Mouse (Mus musculus) cerebellum, adult 8-10 months (tissue): ENCODE results near the gene Magi1.
"Not testable (repeated sequence)": the region's sequence is repeated elsewhere in the genome, so short reads cannot be mapped to it uniquely, and the experiment has no call there.

Source experiments
- DNase-seq: peaks from one replicate; pipeline ENCODE4 v3.0.0; 2022

The Magi1 gene

DNA sequence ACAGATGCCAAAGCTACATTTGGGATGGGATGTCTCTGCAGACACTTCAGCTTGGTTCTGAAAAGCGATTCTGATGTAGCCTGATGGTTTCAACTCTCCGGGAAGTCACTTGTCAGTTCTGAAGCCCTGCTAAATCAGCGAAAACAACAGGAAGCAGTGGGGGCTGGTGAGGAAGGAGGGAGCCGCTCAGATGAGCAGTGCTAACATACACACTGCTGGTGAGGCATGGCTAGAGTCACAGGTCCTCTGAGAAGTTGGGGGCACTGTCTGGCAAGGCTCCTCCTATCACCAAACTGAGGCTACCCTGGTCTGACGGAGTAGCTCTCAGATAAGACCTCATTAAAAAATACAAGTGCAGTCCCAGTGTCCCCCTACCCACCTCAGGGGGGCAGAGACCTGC is 565.3 kb downstream of the Magi1 start:
- DNase-seq, result no peak

DNA sequence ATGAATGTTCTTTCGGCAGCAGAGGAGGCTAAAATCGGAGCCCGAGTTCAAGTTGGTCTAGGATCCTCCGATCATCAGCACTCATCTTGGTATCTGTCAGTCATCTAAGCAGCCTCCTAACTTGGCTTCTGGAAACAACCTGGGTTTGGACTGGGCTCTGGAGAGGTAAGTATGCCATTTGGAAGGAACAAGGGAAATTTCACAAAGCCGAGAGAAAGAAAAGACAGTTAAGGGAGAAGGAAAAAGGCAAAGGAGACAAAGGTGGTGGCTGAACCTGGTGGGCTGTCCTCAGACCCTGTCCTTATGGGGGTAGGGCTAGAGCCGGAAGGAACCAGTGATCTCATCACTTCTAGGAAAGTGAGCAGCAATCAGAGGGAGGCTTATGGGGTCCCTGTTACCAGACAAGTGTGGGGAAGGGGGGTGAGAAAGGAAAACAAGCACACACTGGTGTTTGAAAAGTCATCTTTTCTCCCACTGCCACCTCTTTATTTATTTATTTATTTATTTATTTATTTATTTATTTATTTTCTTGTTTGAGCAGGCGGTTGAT is 565.8 kb downstream of the Magi1 start:
- no peak for DNase-seq

GRCm38 (mm10) chr6:93716686-93717625 is 566.8 kb downstream of the Magi1 start:
- DNase-seq, result no peak

DNA sequence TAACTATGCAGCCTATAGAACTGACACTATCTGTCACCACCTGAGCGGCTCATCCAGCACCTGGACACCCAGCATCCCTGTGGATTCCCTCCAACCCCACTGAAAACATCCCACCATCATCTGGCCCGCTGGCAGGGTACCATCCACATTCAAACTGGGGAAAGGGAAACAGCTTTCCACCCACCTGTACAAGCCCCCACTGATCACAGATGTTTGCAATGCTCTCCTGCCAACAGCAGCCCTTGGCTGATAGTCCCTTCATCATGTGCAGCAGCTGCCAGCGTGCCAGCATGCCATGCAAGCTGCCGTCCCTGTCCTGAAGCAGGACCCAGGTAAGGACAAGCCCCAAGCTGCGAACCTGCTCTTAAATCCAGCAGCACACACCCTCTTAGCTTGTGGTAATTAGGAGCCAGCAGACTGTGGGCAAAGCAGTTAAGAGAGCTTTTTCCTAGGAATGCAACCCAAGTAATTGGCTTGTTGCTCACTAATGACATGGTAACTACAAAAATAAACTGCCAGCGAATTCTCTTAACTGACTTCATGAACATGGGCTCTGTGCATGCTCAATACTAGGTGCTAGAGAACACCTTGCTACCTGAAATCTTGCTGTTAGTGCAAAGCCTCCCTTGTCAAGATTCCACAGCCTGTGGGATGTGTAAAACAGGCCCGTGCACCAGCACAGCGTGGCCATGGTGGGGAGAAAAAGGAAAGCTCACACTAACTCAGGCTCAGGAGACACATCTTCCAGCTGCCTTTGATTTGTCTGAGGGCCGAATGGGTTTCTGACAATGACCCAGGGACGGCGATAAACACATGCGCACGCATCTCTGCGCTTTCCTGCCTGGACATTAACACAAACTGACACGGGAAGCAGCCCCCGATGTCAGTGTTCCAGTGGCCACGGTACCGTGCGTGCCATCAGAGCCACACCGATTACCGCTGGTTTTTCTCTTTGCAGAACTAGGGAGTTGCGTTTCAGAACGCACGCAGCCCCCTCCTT is 568.2 kb downstream of the Magi1 start:
- no peak for DNase-seq

GRCm38 (mm10) chr6:93704350-93704749 is 579.4 kb downstream of the Magi1 start:
- no peak for DNase-seq

DNA sequence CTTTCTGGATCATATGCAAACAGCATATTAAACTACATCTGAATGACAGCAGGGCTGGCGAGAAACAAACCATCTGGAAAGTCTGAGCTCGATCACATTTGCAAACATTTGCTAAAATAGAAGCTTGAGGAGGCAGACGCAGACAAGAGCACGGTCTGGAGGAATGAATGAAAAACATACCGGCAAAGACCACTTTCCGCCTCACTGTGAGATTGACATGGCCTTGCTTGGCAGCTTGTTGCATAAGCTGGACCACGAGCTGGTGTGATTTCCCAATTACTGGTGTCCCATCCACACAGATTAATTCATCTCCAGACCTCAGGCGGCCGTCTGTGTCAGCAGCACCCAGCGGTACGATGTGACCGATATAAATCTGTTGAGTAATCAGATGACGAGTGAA is 584.3 kb downstream of the Magi1 start:
- DNase-seq, result no peak

- no peak for DNase-seq
Measured at GRCm38 (mm10) chr6:93697956-93698355, 585.8 kb downstream of the Magi1 start.

GRCm38 (mm10) chr6:93678766-93679165 is 605.0 kb downstream of the Magi1 start:
- DNase-seq, result no peak

DNA sequence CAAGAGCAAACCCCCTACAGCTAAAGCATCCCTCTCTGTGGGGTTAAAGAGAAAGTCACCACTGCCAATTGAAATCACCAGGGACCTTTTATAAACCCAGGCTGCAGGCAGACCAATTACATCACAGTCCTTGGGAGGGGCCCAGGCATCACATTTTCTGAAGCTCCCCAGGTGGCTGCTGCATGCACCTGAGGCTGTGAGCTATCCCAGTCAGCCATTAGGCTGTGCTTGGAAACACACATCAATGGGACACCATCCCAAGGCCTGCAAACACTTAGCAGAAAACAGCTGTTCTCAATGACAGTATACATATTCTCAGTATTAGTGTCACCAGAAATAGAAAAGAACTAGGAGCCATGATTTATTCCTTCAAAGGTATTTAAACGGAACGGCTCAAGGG is 617.0 kb downstream of the Magi1 start:
- DNase-seq, result no peak

DNA sequence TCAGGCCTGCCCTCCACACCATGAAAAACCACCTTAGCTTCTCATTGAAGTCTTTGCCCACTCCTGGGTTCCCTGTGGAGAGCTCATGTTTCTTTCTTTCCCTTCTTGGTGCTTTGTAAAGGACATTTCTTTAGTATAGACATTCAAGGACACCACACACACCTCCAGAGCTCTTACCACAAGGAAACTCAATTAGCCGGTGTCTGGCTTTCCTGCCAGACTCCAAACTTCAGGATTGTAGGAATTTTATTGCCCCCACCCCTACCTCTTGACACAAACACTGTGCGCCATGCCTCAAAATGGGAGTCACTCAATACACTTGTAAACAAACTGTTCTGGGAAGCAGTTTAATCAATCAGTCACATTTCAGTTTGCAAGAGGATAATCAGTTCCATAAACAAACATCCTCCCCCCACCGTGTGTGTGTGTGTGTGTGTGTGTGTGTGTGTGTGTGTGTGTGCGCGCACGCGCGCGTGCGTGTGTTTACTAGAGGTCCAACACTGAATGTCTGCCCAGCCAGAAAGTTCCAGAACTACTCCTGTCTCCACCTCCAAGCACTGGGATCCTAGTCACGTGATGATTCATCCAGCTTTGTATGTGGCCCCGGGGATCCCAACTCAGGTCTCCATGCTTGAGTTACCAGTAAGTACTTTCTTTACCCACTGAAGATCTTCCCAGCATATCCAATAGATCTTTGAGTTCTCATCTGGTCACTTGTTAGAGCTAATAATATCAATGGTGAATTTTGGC is 618.5 kb downstream of the Magi1 start:
- no peak for DNase-seq

- no peak for DNase-seq
Measured at GRCm38 (mm10) chr6:93661139-93661538, 622.6 kb downstream of the Magi1 start.

- no peak for DNase-seq
Measured at GRCm38 (mm10) chr6:93659534-93659933, 624.2 kb downstream of the Magi1 start.

DNA sequence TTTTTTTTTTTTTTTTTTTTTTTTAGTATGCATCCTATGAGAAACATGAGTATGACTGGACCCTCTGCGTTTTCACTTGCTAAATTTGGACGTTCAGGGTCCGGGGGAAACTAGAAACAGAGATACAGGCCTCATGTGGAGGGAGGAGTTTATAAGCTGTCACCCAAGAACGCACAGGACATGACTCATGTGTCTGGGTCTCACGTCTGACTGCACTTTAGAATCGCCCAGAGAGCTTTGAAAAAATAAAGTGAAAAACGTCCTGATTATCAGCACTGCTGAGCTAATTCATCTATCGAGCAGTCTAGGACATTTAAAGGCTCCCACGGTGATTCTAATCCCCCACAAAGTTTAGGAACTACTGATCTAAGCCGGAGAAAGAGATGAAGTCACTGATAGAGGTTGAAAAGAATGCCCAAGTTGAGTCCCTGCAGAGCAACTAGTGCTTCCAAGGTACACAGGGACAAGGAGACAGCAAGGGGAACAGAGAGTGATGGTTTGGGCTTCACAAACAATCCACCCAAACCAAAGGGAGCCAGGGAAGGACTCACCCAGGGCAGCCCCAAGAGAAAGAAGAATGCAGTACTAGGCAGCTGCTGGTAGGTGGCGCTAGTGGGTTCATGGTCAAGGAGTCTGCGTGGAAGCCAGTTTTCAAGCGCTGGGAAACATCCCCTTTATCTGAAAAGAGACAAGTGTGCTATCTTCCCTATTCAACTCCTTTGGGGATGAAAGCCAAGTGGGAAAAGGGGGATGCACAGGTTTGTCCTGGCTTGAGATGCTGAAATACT is 626.3 kb downstream of the Magi1 start:
- peak; percentile 37 for DNase-seq

DNA sequence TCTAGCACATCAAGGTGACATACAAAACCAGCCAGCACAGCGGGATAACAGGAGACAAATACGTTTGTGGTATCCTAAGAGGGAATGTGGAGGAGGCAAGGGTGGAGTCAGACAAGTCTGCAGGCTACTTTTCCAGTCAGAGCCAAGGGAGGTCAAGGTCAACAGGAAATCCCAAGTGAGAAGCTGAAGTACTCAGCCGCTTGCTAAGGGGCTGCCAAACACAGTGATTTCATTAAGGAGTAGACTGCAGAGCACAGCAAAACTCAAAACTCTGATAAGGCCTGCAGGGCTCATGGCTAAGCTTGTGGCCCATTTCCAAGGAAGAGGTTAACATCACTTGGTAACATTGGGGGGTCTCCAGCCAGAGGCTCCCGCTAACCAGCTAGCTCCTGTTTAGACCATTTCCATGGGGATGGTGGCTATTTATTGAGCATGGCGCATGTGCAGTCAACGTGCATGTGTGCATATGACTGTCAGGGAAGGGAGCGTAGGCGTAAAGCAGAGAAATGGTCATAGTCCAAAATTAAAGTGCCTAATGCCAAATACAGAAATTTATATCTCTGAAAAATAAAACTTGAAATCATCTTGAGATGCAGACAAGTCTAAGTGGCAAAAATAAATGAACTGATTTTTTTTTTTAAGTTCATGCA is 635.0 kb downstream of the Magi1 start:
- no peak for DNase-seq

GRCm38 (mm10) chr6:93629735-93630291 is 653.9 kb downstream of the Magi1 start:
- not testable (repeated sequence) for DNase-seq

DNA sequence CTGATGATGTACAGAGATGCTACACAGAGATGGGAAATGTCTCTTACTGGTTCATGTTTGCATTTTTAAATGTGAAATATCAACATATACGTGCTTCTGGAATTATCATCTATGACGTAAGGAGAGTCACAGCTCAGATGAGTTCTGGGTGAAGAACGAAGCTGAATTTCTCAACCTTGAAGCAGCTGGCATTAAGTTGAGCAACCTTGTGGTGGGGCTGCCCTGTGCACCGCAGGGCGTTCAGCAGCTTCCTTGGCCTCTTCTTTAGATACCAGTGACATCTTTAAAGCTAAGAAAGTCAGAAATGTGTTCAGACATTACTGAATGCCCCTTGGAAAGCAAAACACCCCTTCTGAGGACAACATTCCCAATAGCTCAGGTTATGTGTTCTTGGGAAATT is 656.5 kb downstream of the Magi1 start:
- no peak for DNase-seq
